Mouse (Mus musculus) urinary bladder, adult 18-20 months (tissue): ENCODE measurements around the gene Cnga2.
A peak's percentile ranks its signal among the peaks of the same experiment; 100 is the strongest.
"Not testable (repeated sequence)": the region's sequence is repeated elsewhere in the genome, so short reads cannot be mapped to it uniquely, and the experiment has no call there.

ENCODE experiments used
- DNase-seq, 2 experiments: peaks; one replicate each; pipeline ENCODE4 v3.0.0; 2022; ENCODE audit warnings: low spot score in 2 of 2, mixed read lengths in 2 of 2

The Cnga2 gene

DNA sequence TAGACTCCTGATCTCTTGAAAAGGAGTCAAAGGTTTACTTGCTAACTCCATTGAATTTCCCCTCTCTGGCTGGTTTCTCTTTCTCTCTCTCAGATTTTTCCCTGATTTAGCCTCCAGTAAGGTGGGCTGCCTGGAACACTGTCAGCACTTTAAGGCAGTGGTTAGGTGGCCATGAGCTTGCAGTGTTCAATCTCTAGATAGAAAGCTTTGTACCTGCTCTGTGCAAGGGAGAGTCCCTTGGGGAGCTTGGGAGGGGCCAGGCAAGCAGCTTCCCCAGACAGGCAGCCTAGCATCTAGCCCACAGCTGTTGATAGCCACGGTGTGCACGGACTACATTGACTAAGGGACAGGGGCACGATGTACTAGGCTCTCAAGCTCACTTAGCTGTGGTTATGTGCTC is at the start of gene Cnga2:
TSS of gene Cnga2 (plus strand) at position 301 of the 400 bp plus-strand sequence.
- no peak for DNase-seq

DNA sequence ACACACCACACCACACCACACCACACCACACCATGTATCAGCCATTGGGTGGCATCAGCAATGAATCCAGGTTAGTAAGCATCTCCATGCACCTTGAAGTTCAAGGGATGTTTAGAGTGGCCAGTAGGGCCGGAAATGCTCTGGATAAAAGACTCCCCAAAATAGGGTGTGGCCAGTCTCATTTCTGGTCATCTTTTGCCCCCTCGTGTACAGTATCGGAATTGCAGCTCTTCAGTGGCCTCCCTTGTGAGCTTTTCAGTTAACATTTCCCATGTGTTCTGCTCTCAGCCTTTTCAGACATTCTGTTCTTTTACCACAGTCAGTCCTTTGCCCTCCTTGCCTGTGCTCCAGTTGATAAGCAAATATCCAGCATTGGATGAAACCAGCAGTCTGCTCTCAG is 45.0 kb upstream of the Cnga2 start:
- DNase-seq = peak; percentile 4 to 16

DNA sequence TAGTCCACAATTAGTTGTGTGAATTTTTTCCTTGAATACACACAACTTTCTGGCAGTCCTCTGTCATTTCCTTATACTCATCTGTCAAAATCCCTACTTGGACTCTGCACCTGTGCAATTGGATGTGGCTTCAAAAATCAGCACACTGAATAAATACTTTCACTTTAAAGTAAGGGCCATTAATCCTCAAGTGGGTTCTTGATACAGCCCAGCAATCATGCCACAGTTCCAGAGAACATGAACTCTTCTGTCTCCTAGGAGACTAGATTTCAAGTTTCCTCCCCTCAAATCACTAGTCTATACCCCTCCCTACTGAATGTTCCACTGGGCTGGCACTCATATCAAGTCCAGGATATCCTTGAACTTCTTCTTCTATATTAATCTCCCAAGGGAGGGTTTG is 33.3 kb upstream of the Cnga2 start:
- no peak for DNase-seq

DNA sequence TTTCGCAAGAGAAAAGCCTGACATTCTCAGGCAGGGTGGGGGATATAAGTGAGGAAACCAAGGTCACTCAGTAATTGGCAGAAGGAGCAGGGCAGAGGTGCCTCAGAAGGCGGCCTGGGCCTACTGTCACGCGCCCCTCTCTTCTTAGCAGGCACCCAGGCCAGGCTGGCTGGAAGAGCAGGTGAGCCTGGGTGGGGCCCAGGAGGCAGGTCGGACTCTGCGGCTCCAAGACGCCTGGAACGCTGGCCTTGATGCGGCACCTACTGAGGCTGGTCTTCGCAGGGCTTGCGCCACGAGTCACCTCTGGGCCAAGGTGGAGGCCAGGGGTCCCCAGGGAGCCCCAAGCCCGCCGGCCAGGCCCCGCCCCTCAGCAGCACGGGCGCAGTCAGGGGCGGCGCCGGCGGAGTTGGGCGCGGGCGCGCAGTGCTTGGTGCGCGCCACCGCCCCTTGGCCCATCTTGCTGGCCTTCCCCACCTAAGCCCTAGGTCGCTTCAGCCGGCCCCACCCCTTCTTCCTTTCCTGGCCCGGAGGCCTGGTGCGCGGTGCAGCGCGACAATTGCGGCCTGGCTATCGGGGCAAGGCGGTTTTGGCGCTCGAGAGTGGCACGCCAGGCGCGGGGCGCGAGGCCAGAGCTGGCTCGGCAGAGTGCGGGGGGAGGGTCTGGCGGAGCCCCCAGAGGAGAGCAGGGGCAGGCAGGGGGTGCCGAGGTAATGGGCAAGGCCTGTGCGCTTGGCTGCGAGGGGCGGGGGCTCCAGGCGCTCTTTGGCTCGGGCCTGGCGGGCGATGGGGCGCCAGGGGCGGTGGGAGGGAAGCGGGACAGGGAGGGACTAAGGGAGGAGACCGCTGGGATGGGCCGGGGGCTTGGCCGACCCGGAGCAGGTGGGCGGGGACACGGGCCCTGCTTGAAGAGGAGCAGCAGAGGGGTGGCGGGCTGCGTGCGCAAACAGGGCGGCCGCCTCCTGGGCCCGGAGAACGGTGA is 29.3 kb upstream of the Cnga2 start, which contains the start of gene Prrg3:
TSS of gene Prrg3 (plus strand) at position 552 of the 979 bp plus-strand sequence.
- DNase-seq = peak; percentile 3 to 24

DNA sequence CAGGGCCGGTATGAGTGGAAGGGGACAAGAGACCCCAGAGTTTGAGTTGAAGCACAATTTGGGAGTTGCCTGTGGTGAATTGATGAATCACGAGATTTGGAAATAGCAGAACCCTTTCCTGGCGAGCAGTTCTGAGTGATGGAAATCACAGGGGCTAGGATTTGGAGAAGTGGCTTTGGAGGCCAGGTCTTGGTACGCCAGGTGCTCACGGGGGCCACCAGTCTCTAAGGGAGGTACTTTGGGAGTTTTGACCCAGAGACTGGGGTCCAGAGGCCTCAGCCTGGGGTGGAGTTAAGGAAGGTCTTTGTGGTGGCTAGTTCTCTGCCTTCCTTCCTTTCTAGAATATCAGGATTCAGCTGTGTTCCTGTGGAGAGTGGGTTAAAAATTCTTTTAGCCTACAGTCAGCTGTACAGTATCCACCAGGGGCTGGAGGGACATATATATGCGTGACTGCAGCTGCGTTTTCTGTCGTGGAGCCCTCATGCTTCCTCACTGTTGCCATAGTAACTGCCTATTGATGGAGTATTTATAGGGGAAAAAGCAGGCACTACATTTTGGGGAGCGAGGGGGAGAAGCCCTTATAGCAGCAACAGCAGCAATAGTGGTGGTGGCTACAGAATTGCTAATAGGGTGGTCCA is 28.3 kb upstream of the Cnga2 start:
- DNase-seq = no peak

DNA sequence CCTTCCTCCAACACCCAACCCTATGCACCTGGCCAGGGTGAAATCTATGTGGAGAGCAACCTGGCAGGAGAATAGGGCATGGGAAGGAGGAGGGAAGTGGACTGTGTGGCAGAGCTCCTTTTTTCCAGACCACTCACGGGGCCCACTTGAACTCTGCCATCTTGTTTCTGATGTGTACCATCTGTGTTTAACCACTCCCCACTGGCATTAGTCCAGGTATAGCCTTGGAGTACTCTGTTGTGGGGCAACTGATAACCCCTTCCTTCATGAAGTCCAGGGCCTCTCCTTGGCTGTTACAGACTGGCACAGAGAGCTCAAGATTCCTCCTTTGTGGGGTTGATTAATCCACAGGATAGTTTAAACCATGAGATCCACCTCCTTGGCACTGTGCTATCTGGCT is 23.4 kb upstream of the Cnga2 start:
- DNase-seq = no peak

DNA sequence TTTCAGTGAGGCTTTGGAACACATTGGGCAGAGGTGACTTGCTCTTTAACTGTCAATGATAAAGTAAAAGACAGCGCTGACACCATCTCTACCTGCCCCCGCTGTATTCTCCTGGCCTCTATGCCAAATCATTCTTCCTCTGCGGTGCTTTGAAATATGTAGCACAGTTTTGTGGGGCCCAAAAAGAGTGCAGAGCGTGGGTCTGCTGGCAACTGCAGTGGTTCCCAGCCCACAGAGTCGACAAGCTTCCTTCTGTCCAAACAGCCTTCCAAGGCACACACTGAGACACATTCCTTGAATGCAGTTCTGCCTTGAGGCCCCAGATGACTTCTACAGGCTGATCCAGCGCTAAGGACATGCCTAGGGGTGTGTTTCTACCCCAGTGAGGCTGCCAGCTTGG is 22.8 kb upstream of the Cnga2 start:
- no peak for DNase-seq

DNA sequence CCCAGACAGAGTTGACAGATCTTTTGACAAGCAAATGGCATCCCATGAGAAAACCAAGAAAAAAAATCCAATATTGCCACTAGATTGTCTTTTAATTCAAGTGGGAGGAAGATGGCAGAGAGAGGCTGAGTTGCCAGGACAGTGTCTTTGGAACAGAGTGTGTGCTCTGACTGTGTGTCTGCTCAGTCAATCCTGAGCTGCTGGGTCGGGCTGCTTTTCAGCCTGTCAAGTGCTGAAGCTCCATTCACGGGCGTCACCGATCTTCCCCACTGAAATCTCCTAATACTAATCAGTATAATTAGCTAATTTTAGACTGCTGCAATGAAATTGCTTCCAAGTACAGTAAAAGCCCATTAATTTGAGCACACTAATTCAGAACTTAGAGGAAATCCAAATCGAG is 20.3 kb upstream of the Cnga2 start:
- DNase-seq = no peak

DNA sequence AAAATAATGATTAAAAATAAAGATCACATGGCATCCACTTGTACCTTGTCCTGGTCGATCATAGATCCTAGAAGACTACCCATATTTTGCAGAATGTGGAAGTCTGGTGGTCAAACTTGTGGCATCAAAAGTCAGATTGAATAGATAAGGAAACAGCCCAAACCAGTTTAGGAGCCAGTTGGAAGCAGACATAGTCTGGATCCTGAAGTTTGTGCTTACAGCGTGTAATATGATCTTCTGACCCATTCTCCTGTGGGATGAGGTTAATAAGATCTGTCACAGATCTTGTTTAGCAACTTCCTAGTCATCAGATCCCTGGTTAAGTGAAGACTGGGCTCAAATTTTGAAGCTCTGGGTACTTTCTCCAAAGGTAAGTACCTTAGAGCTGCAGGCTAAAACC is 19.0 kb upstream of the Cnga2 start, which contains the start of gene Fate1:
TSS of gene Fate1 (plus strand) at position 301 of the 400 bp plus-strand sequence.
- DNase-seq = no peak

DNA sequence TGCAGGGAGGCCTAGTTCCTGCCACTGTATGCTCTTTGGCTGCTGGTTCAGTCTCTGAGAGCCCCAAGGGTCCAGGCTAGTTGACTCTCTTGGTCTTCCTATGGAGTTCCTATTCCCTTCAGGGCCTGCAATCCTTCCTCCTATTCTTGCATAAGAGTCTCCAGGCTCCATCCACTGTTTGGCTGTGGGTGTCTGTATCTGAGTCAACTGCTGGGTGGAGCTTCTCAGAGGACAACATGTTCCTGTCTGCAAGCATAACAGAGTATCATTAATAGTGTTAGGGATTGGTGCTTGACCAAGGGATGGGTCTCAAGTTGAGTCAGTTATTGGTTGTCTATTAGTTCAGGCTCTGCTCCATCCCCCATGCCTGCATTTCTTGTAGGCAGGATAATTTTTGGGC is 14.0 kb upstream of the Cnga2 start:
- DNase-seq = not testable (repeated sequence)

DNA sequence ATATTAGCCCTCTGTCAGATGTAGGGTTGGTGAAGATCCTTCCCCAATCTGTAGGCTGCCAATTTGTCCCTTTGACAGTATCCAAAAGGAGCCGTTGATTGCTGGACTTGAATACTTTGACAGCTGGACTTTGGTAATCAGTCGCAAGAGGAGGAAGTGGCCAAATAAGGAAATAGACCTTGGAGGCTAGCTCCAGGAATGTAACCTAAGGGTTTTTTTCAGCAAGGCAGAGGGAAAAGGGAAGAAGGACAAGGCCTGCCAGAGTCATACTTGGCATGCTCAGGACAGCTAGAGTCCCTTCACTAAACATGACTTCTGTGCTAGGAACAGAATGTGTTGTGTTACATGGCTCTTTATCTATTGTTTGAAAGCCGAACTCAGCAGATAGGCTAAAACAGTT is 11.2 kb upstream of the Cnga2 start:
- no peak for DNase-seq

DNA sequence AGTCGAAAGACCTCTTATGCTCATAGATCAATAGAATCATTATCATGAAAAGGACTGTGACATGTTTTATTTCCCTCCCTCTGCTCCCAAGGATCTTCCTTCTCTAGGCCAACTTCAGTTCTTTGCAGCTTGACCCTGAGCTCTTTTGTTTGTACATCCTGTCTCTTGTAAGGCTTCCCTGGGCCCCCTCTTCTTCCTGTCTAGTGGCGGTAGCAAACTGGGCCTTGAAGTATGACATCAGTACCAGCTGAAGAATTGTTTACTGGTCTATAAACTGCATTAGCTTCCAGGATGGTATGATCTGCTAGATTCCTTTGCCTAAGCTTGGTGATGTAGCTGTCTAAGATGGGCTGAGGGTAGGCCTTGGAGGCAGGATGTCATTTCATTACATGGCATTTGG is 10.3 kb upstream of the Cnga2 start:
- DNase-seq = no peak

DNA sequence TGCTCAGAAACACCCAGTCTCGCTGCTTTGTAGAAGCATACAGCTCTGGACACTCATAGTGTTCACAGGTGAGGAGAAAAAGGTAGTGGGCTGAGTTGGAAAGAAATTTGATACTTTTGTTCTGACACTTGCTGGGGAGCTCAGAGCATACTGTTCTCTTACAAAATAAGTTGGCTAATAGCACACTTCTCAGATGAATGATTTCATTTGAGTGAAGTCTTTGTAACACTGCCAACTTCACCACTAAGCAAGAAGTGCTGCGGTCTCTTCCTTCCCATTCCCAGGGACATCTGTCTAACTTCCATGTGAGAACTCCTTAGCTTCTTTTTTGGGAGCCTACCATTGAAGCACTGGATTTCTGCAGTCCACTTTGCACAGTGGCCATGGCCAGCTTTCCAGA is 8.4 kb upstream of the Cnga2 start:
- no peak for DNase-seq

DNA sequence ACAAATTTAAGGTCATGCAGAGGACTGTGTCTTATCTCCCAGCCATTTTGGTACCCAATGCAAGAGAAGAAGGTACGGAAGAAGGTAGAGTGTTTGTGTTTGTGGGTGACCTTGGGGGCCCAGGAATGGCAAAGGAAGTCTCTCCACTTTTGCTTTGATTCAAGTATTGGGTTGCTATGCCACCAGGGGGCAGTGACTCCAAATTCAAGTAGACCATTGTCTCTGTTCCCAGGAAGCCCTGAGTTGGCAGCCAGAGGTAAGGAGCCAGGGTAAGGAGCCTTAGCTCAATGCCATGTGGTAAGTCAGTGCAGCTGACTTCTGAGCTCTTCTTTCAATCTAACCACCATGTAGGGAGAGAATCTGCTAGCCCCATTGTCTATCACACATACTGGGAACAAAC is 7.9 kb upstream of the Cnga2 start:
- DNase-seq = no peak

DNA sequence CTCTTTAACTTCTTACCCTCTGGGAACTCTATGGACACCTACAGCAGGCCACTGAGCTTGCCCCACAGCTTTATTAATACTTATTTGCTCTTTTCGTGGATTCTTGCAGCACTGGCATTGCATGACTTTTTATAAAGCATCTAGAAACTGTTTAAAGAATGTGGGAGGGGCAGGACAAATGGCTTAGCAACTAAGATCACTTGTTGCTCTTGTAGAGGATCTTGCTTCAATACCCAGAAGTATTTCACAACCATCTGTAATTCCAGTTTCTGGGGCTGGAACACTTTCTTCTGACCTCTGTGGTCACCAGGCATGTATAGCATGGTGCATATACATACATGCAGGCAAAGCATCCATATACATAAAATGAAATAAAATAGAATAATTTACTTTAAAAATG is 4.3 kb downstream of the Cnga2 start:
- DNase-seq = no peak

DNA sequence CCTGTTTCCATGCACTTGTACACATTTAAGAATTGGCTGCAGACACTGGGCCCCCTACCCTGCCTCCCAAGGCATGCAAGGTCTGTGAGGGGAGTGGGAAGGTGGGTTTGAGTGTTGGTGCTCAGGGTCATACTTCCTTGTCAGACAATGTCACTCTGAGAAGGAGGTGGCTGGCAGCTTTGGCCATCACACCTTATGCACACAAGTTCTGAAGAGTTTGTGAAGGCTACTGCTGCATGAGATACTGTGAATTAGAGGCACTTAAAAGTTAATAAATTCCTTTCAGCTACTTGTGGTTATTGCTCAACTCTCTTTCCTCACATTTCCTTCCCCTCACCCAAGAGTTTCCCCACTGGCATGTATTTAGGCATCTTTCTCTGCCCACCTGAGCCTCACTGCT is 18.3 kb downstream of the Cnga2 start:
- no peak for DNase-seq

DNA sequence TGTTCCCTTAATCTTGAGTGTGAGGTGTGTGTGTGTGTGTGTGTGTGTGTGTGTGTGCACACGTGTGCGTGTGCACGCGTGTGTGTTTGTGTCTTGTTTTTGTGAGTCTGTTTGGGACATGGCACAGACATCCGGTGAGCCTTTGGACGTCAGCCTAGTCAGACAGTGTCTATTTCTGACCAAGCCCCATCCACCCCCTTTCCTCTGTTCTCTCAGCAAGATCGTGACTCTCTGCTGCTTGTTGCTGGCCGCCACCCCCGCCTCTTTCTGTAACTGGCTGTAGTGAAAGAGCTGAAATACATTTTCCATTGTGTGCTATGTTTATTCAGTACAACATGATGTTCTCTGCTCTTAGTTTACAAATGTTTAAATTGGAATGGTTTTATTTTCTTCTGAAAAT is 20.6 kb downstream of the Cnga2 start:
- DNase-seq = no peak

DNA sequence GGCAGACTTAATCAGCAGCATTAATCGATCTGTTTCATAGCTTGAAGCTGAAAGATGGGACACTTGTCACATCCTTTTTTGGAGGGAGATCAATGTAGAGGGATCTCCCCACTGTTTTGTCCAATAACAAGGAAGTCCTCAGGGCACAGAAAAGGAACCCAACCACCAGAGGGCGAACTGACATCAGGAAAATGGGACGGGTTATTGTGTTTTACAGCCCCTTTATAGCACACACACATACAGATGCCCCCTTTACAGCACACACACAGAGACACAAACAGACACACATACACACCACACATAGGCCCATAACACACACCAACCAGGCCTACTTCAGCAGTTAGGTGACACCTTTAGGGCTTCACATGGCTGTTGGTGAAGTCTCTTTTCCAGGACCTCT is 21.2 kb downstream of the Cnga2 start:
- DNase-seq = peak in 1 of 2 experiments; percentile 5

DNA sequence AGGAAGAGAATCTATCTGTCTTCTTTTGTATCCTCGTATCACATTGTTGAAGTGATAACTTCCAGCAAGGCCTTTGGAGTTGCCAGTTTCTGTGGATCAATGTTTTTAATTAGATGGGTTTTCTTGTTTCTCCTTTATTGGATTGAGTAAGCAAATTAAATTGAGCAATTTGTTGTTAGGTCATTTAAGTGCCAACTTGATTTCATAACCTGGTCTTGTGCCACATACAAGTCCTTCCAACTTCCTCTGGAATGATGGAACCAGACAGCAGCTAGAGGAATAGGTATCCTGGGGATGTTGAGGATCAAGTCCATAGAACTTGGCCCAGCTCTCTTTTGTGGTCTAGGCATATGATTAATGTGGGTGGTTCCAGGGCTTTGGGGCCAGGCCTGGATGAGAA is 30.6 kb downstream of the Cnga2 start:
- no peak for DNase-seq

DNA sequence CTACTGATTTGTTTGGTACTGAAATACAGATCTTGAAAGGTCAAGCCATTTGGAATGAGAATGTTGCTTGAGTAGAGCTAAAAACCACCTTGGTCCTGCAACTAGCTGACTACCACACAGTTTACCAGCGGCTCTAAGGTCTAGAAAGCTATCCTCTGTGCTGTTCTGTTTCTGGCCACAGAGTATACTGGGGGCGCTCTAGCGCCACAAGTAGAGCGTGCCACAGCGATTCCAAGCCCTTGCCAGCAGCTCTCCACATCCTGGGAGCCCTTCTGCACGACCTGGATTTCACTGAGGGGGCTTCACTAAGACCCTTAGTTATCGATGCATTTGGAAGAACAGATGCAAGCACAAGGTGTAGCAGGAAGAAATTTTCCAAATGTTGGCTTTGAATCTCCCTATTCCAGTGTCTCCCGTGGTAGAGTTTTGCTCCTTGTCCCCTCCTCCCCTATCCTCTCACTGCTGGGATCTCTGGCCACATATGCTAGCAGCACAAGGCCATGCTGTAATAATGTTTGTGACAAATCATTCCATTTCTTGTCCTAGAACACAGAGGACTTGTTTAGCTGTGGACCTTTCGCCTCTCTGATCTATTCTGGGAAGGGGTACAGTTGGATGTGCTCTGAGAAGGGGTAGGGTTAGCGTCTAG is 31.2 kb downstream of the Cnga2 start:
- no peak for DNase-seq

DNA sequence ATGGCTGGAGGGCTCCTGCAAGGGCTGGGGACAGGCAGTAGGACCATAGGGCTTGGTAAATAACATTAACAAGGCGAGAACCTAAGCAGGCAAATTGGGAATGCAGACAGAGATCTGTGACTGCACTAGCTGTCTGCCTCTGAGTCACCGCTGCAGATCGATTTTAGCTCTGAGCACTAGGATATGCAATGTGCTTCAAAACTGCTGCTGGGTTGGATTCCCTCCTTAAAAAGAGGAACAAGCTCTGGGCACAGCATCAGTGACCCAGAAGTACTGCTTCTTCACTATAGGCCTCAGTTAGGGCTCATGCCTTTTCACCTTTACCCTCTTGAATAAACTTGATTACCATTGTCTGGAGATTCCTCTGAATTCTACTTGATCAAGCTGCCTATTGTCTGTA is 31.9 kb downstream of the Cnga2 start:
- no peak for DNase-seq

DNA sequence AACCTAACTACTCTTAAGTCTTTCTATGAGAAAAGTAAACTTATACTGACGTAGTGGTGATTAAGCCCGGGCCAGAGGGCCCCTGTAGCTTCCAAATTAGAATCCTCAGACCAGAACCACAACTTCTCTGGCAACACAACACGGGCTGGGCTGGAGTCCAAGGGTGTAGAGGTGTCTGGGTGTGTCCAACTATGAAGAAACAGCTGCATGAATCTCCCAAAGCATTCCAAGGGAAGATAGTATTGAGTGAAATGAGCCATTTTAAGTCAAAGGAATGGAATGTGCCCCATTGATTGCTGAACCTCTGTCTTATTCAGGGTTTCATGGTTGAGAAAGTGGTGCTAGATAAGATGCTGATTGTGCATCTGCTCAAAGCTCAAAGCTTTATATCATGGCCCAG is 52.4 kb downstream of the Cnga2 start:
- DNase-seq = peak in 1 of 2 experiments; percentile 22
